Mouse (Mus musculus) heart, postnatal 36 days (tissue): ENCODE data around the gene Morn2. TPM values are rescaled to one million over a fixed set of nuclear protein-coding genes. Genes with fewer than 3 reads are reported as not detected.

ENCODE experiments used
- DNase-seq, 2 experiments: peaks; one replicate each; pipeline ENCODE4 v3.0.0; 2021 to 2022
- intact Hi-C: fragments of 180-260 bp; cut with DNase I; formaldehyde crosslinking; loops from one replicate; pipeline ENCODE4 v1.15.1; 2025
- total RNA-seq, 2 experiments: library from RNA; stranded (reverse); gene quantifications; 2 replicates each; pipeline ENCODE4 v1.2.3; 2021

The Morn2 gene
- total RNA-seq, 2 experiments from 2014 or later: 14.7 TPM

DNA sequence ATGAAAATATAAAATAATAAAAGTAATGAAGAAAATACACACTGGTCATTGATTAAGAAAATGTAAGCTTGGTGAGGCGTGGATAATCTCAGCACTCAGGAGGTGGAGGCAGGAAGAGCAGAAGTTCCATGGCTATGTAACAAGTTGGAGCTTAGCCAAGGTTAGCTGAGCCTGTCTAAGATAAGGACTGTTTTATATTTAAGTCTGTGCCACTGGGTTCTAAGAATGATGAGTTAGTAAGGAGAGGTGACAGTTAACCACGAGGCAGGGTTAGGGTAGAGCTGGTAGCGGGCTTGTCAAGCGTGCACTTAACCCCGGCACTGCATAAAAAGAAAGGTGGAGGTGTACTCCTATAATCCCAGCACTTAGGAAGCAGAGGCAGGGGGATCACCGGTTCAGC lies 32.2 kb downstream of the Morn2 start:
- DNase-seq: no peak

DNA sequence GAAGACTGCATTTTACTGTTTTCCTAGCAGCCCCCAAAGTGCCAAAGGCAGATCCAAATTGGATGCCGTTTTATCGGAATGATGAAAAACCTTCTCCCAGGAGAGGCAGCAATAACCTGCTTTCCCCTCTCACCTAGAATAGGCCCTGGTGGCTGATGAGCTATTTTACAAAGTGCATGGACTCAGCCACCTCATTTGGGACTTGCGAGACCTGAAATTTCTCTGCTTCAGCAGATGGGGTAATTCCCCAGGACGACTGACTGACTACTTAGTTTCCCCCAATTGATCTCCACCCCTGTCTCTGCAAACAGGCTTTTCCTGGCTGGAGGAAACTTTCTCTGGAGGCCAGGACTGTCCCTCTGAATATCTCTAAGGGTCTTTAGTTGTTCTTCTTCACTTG lies 33.0 kb downstream of the Morn2 start:
- intact Hi-C loops: no loop called here
- no peak for DNase-seq

More for the DNA sequence above, 32.2 kb downstream of the Morn2 start:
- intact Hi-C loops: no loop called here

DNA sequence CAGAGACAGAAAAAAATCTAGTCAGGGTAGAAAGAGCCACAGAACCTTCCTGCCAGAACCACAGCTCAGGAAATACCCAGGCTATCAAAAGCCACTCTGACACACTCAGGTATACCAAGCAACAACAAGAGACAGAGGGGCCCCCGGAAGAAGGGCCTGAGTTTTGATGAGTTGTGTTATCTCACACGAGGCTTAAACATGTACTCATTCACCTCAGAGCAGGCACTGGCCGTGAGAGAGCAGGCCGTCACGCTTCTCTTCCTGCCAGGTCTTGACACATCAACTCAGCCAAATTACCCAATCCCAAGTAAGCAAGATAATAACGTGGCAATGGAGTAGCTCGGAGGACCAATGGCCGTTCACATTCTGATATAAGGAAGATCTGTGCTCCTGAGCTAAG lies 33.7 kb downstream of the Morn2 start:
- intact Hi-C loops: no loop called here
- DNase-seq: no peak

DNA sequence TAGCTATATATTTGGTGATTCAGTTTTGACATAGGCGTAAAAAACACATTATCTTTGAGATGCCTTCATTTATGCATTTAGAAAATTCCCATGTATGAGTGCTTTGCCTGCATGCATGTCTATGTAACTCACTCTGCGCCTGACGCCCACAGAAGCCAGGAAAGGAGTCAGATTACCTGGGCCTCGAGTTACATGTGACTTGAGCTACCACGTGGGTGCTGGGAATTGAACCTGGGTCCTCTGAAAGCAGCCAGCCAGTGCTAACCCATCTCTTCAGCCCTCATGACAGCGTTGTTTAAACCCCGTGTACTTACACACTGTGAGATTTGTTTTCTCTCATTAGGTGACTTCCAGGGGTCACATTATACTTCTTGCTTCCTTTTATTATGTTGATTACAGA lies 34.5 kb downstream of the Morn2 start:
- intact Hi-C loops: no loop called here
- no peak for DNase-seq

DNA sequence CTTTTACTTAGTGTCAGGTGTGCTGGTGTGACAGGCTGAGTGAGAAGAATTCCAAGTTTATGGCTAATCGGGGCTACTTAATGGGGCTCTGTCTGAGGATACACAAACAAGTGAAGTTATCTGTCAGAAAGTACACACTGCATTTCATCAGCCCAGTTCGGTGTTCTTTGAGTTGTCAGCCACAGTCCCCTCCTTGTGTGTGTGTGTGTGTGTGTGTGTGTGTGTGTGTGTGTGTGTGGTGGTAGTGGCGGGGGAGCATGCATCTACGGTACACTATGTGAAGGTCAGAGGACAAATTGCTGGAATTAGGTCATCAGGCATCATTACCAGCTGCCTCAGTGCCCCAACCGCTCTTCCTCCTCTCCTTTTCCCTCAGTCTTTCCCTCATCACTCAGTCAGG lies 35.5 kb downstream of the Morn2 start:
- intact Hi-C loops: no loop called here
- no peak for DNase-seq

DNA sequence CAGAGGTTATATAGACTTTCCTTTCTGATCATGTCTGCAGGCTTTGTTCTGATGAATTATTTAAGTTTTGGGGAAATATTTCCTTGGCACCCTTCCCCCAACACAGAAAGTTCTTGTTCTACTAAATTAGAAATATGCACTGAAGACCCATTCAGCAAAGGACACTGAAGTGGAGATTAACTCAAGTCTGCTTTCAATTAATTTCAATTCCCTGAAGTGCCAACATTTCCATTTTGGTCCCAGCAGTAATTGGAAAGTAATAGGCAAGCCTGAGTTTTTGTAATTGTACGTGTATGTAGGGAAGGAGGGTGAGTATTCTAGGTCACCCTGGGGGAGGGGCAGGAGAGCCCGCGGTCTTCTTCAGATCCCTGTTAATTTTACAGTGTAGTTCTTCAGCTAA lies 36.4 kb downstream of the Morn2 start:
- intact Hi-C loops: no loop called here
- no peak for DNase-seq

DNA sequence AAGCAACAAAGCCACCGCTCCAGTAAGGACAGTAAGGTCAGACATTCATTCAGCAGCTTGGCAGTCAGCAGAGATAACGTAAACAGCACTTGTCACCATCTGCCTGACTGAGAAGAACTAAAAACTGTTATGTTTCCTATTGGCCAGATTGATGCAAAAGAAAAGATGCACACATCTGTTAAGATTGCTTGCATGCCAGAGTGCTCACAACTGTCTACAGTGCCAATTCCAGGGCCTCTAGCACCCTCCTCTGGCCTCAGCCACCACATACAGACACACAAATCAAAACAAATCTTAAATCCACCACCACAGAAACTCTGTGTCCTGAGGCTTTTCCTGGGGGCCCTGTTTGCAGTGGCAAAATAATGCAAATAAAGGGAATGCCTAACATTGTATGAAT lies 42.4 kb downstream of the Morn2 start:
- DNase-seq: no peak

DNA sequence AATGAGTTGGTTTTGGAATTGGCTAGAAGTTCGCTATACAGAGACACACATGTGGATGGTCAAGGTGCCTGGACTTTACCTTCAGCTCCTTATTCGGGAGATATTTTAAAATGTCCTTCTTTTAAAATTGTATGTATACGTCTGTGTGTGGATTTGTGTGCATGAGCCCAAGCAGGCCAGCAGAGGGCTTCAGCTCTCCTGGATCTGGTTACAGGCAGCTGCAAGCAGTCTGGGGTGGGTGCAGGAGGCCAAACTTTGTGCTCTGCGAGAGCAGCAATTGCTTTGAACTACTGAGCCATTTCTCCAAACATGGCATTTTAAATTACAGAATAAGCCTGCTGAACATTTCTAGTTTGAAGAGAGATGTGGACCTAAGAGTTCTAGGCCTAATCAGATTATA lies 55.3 kb downstream of the Morn2 start:
- intact Hi-C loops: no loop called here
- DNase-seq: no peak

More for the DNA sequence above, 42.4 kb downstream of the Morn2 start:
- intact Hi-C loops: no loop called here

DNA sequence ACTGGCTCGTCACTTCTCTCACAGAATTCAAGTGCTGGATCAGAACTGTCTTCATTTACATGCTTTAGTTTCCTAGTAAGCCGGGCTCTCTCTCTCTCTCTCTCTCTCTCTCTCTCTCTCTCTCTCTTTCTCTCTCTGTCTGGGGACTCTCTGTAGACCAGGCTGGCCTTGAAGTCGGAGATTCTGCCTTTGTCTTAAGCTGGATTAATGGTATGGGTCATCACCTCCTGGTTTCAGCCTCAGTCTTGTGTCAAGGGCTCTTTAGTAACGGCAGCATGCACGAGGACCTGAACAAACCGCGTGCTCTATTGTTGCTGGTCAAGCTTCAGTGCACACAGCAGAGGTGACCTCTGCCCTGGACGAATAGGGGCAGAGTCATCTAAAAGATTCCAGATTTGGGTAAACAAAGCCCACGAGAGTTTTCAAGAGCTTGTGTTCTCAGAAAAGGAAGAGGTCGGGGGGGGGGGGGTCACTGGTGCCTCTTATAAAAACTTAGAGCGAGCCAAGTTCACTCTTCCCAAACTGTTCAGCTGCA lies 56.7 kb downstream of the Morn2 start:
- no peak for DNase-seq
- intact Hi-C loops: no loop called here

Other genes with a start within 250 kb of the Morn2 start
- gene Hnrnpll, start 227.9 kb upstream of the Morn2 start, total RNA-seq: 10 to 100 TPM; 21.0 to 24.5 TPM
- 10 to 100 TPM; 15.0 to 16.8 TPM for gene Galm, start 162.7 kb upstream of the Morn2 start, total RNA-seq
- gene Srsf7, start 82.9 kb upstream of the Morn2 start, total RNA-seq: 10 to 100 TPM; 30.6 to 44.4 TPM
- gene Ttc39d, start 82.7 kb upstream of the Morn2 start, total RNA-seq: not detected
- gene Gemin6, start 65.8 kb upstream of the Morn2 start, total RNA-seq: 1 to 10 TPM; 4.3 to 5.5 TPM
- gene Dhx57, start 273 bp downstream of the Morn2 start, total RNA-seq: 1 to 10 TPM; 5.8 to 6.9 TPM
- under 1 TPM in 1 of 2 experiments, not detected in 1; 0.46 TPM for gene Arhgef33, start 17.2 kb downstream of the Morn2 start, total RNA-seq
- not detected for gene Gm10190, start 83.3 kb downstream of the Morn2 start, total RNA-seq
- 10 to 100 TPM; 10.6 to 13.4 TPM for gene Sos1, start 190.2 kb downstream of the Morn2 start, total RNA-seq